Mouse (Mus musculus) megakaryocyte progenitor cell, adult 5-6 weeks (primary cell): ENCODE results near the gene Gm10382. TPM values are rescaled to one million over a fixed set of nuclear protein-coding genes. Genes with fewer than 3 reads are reported as not detected.
A peak's percentile ranks its signal among the peaks of the same experiment; 100 is the strongest.

ENCODE experiments used
- ATAC-seq: replicated peaks from 2 replicates; pipeline ENCODE4 v1.8.0; 2016; ENCODE audit warnings: mild to moderate bottlenecking, moderate TSS enrichment, inconsistent platforms; ENCODE audit not compliant: poor library complexity
- total RNA-seq, 2 experiments: library from RNA; stranded (forward) in 1 of 2; stranded (reverse) in 1 of 2; fragments of 157-497, 149-512 nt in 1 of 2; fragments of 200-1000 nt in 1 of 2; gene quantifications; 2 replicates each; pipeline versions ENCODE4 v1.2.3 to v1.2.4; 2015 to 2017

The Gm10382 gene
- total RNA-seq (2015) (not detected in 2 replicates), total RNA-seq (2017) (0.91 and 1.3 TPM in 2 replicates)

DNA sequence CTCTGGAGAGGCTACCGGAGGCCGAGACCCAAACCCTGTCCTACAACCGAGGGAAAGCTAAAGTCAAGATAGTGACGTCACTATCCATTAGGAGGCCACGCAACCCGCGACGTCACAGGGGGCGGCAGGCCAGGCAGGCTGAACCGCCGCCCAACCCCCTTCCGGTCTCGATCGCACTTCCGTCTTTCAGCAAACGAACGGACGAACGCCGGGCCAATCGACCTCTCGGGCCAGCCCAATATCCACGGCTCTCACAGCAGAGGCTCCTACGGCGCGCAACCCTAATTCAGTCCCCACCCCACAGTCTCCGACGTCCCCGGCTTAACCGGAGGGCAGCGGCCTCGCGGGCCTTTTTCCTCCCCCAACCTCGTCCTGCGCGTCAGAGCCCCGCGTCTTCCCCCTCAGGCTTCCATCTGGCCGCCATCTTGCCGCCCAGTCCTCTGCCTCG, at the start of gene Gm10382:
Gene Gm10382, plus strand, starts transcription at position 192 of the 448 bp plus-strand sequence.
- ATAC-seq: peak; percentile 49

DNA sequence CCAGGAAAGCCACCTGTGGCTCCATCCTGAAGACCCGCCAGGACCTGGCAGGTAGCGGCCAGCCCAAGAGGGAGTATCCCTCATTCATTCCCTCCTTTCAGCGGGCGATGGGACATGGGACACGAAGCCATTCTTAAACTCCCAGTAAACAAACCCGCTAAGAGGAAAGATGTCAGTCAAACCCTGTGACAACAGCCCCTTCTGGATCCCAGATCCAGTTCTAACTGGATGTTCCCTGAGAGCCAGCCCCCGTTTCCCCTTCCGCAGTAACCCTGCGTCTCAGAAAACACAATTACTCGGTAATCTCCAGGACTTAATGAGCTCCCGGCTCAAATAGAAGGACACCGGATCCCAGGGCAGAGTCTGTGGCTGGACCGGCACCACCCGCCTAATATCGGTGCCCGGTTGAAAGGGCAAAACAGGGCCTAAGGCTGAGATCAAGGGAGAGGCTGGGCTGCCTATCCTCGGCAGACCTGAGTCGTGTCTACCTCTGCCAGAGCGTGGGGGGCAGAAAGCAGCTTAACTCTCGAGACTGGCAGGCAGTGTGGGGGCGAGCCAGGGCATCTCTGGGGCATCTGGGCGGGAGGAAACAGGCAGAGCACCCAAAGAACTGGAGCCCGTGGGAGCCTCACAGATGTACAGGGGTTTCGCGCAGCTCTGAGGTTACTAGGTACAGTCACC, 49.1 kb upstream of the Gm10382 start:
- ATAC-seq: 0 out of 2 replicates have a peak, but pooled peaks have one; percentile 1

DNA sequence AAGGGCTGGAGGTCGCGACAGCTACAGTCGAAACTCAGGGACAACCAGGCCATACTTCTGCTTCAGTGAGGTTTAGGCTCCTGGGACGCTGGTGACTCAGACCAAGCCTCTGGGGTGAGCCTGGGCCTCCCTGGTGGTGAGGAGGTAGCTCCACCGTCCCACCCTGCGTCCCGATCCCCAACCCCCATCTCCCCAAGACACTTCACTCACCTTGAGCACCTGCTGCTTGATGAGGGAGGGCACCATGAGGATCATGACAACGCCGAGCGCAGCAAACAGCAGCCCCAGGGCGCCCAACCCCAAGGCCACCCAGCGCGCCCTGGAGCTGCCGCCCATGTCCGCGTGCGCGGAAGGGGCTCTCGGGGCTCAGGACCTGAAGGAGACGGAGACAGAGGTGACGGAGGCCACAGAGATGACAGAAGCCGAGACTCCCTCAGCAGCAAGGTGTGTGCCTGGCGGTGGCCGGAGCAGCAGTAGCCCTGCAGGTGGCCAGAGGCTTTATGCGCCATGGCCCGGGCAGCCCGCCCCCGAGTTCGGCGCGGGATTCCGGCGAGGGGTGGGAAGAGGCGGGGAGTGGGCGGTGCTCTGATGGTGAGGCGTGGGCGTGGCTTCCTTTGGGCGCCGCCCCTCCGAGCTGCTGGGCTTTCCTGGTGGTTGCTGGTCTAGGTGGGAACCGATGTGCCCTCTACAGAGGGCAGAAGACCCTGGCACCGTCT, 48.4 kb upstream of the Gm10382 start, which contains the start of gene Scarb1:
Gene Scarb1, minus strand, starts transcription at position 548 of the 716 bp plus-strand sequence.
- peak; percentile 65 for ATAC-seq

DNA sequence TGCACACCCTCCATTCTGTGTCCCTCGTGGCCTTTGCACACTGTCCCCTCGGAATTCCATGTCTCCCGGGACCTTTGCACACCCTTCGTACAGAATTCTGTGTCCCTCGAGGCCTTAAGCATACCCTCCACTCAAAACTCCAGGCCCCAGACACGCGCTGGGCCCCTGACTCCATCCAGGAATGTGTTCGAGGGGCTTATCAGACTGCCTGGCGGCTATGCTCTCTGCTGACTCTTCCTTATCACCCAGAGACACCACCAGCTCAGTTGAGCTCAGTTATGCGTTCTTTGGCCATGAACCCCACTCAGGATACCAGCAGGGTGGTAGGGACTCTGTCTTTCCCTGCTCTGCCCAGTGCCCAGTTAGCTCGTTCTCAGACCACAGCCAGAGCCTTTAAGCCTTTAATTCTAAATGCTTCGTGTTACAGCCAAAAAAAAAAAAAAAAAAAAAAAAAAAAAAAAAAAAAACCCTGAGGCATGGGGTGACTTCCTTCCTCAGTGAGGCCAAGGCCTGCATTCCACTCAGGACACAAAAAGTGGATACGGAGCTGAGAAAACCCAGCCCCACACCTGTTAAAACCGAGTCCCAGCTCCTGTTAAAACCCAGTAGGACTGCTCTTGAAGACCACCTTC, 47.5 kb upstream of the Gm10382 start:
- ATAC-seq: peak; percentile 36

DNA sequence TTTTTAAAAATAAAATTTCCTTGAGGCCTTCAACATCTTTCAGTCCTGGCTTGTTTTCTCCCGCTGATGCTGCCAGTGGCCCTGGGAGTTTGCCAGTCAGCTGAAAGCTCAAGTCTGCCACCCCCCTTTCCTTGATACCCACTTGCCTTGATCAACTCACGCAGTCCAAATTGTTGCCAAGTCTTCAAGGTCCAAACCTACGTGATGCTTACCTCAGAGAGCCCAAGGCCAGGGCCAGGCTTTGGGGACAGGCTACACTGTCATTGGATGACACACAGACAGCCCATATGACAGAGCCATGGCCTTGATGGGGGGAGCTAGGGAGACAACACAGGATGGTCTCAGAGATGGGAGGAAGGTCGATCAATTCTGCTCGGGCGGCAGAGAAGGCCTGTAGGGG, 44.8 kb upstream of the Gm10382 start:
- no peak for ATAC-seq

DNA sequence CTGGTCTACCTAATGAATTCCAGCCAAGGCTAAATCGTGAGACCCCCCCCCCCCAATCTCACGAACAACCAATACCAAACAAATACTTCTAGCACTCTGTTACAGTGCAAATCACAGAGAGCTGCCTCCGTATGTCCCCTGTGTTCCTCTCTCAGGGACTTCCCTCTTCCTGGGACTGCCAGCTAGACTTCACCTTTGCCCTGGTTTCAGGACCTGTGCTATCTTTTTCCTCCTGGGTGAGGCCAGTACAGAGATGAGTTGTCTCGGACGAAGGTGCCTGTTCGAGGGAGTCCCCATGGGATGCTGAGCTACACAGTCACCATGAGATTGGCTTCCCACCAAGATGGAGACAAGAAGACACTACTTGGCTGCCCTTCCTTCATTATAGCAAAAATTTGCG, 41.1 kb upstream of the Gm10382 start:
- ATAC-seq: no peak

DNA sequence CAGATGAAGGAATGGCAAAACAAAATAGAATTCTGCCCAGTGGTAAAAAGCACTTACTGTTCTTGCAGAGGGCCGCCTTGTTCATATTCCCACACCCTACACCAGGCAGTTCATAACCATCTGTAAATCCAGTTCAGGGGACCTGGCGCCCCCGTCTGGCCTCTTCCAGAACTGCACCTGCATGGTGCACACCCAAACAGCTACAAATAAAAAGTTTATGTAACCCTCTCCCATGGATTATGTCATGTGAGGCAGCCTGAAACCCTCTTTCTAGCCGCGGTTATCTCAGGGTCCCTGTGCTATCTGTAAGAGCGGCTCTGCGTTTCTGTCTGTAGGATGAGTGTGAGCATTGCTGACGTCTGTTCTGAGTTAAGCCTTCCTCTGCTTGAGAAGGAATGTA, 40.6 kb upstream of the Gm10382 start:
- ATAC-seq: peak; percentile 84

DNA sequence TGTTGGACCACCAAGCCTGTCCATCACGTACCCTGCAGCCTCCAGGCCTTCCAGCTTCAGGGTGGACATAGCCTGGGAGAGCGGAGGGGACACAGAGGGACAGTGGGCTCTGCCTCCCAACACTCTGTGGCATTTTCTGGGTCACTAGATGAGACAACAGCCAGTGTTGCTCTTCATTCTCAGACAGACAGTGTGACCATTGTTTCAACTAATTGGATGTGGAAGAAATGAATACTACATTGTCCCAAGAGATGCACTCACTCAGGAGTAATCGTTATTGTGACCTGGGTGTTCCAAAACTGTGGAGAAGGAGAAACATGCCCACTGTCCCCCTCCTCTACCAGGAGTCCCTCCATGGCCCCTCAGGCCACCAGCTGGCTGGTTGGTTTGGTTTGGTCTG, 39.7 kb upstream of the Gm10382 start:
- no peak for ATAC-seq

DNA sequence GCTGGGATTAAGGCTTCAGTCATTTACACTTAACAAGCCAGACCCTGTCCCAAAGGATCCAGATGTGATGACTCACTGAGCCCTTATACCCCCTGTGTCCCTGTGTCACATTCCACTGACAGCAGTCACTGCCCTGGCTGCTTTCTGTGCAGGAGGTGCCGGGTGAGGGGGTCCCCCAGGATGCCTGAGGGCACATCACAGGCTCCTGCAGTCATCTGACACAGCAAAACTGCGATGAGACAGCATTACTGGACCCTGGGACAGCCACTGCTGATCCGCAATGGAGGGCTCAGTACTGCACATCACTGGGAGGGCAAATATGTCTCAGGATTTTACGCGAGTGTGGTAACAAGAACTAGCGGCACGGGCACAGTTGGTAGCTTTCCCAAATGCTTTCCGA, 38.1 kb upstream of the Gm10382 start:
- ATAC-seq: no peak

DNA sequence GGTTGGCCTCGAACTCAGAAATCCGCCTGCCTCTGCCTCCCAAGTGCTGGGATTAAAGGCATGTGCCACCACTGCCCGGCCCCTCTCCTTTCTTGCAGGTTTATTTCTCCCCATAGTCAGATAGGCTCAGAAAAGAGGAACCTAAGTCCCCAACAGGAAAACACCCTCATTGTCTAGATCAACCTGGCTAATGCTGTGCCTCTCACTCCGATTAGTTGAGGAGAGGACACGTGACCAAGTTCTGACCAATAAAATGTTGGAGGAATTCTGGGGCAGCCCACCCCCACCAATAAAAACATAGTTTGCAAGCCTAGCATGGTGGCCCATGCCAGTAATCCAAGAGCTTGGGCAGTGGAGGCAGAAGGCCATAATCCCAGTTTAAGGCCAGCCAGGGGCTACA, 37.2 kb upstream of the Gm10382 start:
- peak; percentile 56 for ATAC-seq

DNA sequence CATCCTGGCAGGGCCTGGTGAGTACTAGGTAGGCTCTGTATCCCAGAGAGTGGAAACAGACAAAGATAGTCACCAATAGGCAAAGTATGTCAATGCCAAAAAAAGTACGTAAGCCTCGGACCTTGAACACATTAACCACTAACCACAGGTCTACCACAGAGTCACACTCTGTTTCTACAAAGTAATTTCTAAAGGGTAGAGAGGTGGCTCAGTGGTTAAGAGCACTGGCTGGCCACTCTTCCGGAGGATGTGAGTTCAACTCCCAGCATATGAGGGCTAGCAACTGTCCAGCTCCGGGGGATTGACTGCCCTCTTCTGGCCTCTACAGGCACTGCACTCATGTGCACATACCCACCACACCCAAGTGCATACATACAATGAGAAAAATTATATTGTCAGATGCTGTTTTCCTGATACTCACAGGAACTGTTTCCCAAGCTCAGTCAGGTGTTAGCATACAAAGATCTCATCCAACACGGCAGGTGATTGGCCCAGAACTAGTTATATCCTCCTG, 36.3 kb upstream of the Gm10382 start:
- ATAC-seq: no peak

DNA sequence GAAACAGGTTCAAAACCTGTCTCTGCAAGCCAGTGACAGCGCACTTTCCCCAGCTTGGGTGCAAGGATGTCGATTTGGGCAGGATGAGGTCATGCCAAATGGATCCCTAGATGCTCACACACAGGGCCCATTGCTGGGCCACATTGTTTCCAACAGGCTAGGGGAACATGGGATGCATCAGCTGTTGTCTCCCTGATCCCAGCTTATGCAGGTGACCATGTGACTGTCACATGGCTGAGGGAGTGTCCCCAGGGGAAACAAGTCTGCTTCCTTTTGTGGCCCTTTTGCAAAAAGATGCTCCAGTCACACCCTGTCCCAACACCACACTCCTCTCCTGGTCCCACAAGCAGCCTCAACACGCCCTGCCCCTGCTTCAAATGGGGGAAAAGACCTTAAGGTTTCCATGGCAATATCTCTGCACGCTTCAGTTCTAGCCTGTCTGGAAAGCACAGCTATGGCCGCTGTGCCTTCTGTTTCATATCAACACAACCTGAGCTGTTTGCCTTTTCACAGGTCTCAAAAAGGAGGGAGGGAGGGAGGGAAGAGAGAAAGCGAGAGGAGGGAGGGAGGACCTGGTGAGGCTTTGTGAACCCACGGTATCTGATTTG, 34.1 kb upstream of the Gm10382 start:
- ATAC-seq: no peak

DNA sequence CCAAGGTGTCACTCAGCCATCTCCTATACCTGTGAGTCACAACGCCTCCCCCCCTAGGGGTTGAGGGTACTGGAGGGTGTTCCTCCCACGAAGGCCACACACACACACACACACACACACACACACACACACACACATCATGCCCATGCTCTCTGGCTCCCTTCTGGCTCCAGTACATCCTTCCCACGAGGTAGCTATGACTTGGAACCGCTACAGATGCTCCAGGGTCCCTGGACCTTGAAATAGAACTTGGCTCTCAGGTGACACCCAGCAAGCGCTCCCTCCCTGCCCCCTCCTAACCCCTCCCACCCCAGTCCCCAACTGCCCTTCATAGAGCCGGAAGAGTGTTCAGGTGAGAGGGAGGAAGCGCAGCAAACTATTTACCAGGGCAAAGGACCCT, 33.5 kb upstream of the Gm10382 start:
- ATAC-seq: no peak

DNA sequence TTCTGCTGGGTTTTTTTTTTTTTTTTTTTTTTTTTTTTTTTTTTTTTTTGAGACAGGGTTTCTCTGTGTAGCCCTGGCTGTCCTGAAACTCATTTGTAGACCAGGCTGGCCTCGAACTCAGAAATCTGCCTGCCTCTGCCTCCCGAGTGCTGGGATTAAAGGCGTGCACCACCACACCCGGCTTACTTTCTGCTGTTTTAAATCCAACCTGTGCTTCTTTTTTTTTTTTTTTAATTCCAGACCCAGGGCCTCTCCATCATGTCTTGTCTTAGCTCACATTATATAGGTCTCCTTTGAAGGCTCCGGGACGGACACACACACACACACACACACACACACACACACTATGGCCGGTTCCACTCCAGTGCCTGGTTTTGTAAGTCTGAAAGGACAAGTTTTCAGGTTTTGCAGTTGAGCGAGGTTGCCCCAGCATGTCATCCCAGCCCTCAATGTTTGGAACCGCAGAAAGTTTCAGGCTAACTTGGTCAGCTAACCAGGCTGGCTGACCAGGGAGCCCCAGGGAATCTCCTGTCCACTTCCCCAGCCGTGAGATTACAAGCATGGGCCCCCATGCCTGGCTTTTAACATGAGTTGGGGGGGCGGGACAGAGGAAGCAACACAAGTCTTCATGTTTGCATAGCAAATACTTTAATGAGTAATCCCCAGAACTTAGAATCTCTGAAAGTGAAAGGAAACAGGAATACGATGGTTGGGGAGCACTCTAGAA, 31.4 kb upstream of the Gm10382 start:
- peak; percentile 8 for ATAC-seq

DNA sequence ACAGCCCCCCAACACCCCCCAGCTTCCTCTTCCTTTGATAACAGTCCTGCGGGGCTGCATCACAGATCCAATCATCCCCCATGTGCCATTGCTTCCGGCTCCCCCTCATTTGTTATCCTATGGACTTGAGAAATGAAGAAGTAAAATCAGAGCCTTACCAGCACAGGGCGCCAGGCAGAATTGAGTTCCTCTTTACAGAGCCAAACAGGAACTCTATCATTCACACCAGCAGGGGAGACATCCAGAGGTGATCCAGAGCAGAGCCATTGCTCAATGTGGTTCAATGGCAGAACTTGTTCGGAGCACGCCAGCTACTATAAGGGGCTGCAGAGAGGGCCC, 30.9 kb upstream of the Gm10382 start:
- ATAC-seq: peak; percentile 96

DNA sequence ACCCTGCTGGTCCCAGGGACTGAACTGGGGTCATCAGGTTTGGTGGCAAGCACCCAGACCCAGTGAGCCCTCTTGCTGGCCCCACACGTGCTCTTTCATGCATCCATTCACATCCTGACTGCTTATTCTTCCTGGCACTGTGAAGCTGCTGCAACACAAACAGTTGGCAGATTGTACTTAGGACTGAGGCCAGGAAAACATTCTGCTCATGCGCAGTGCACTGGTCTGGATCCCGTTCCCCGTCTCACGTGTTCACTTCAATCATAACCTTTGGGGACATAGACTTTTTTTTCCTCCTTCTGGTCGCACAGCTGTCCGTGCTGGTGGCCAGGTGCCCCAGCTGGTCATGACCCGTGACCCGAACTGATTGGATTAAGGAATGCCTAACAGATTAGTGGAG, 28.6 kb upstream of the Gm10382 start:
- no peak for ATAC-seq

DNA sequence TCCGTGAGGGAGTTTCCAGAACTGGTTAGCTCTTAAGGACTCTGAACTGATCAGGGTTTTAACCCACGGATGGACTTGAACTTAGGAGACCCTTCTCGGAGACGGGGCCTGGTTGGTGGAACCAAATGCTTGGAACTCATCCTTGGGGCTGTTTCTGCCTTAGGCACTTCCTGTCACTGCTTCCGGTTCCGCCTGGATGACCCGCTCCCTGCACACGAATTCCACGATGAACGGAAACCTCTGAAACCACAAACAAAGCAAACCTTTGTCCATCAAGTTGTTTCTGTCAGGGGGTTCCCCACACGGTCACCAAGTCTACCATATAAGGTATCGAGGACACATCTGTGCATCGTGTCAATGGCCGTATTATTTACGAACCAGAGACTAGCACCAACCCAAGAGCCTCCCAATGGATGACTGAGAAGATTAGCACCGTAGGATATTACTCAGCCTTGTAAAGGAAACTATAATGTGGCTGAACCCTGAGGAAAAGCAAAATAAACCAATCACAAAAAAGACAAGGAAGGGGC, 28.1 kb upstream of the Gm10382 start:
- no peak for ATAC-seq

DNA sequence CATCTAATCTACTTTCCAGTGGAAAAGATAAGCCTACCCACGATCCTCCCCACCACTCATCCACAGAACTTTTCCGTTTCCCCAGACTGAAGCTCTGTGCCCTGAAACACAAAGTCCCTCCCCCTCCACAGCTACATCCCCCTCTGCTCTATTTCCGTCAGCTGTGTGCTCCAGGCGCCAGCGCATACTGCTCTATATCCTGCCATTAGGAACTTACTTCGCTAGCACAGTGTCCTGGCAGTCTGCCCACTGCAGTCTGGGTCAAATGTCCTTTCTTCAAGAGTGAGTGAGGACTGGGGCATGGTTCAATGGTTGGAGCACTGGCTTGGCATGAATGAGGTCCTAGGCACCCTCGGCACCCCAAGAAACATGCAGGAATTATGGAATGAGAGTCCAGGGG, 25.2 kb upstream of the Gm10382 start:
- ATAC-seq: 0 out of 2 replicates have a peak, but pooled peaks have one; percentile 42

DNA sequence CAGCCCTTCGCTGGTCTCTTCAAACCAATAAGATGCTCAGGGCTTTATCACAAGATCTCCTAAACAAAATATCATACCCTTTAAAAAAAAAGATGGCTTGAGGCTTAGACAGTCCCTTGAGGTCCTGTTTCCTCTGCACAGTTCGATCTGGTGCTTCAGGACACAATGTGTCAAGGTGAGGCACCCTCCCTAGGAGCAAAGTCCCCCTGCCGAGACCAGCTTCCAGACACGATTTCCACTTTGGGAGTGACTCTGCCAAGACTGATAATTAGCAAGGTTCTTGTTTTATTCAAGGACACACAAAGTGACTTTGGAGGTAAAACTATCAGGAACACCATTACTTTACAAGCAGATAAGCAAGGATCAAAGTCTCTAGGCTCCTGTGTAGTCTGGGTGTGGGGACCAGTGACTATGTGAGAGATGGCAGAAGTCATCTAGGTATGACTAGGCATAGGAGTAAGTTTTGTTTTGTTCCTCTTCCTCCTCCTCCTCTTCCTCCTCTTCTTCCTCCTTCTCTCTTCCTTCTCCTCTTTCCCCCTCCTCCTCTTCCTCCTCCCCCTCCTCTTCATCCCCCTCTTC, 24.2 kb upstream of the Gm10382 start:
- ATAC-seq: no peak

DNA sequence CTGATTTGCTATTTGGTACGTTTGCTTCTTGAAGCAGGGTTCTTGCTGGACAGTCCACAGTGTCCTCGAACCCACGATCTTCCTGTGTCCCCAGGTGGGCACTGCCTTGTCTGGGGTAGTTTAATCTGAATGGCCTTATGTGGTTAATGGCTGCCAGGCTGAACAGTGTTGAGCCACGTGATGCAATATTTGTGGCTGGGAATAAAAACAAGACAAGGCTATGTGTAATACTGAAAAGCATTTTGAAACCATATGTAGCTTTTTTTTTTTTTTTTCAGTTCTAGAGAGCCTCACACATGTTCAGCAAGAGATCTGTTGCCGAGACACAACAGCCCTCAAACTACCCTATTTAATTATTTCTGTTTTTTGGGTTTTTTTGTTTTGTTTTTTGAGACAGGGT, 21.0 kb upstream of the Gm10382 start:
- peak; percentile 69 for ATAC-seq
